Mouse (Mus musculus): ENCODE data around the gene Arxes1.
"Not testable (repeated sequence)": the region's sequence is repeated elsewhere in the genome, so short reads cannot be mapped to it uniquely, and the experiment has no call there.

Arxes1 gene
- long read RNA-seq, experiment 1, partial matches to known transcripts: 0 of 1 reads
- long read RNA-seq, experiment 1, other reads (novel, unspliced or antisense): 0 of 1 reads
- long read RNA-seq, experiment 2, partial matches to known transcripts: 0 of 1 reads
- long read RNA-seq, experiment 2, other reads (novel, unspliced or antisense): 0 of 1 reads

GRCm38 (mm10) chrX:136032799-136033763 is at the start of gene Arxes1:
Gene Arxes1 (plus strand): TSS chrX:136033367.
- intact Hi-C loops (cut with DNase I): not testable (repeated sequence)

- intact Hi-C loops (cut with DNase I): no loop called here
Measured at GRCm38 (mm10) chrX:135984539-135985260, 48.5 kb upstream of the Arxes1 start.

- intact Hi-C loops (cut with DNase I): no loop called here
Measured at GRCm38 (mm10) chrX:135986267-135986666, 46.9 kb upstream of the Arxes1 start.

- intact Hi-C loops (cut with DNase I): no loop called here
Measured at GRCm38 (mm10) chrX:135990661-135991060, 42.5 kb upstream of the Arxes1 start.

- intact Hi-C loops (cut with DNase I): not testable (repeated sequence)
Measured at GRCm38 (mm10) chrX:135993192-135993594, 40.0 kb upstream of the Arxes1 start.

- intact Hi-C loops (cut with DNase I): not testable (repeated sequence)
Measured at GRCm38 (mm10) chrX:135993664-135994119, 39.5 kb upstream of the Arxes1 start, which contains the start of gene Arxes2. Gene Arxes2 (plus strand): TSS chrX:135993824.

- intact Hi-C loops (cut with DNase I): no loop called here
Measured at GRCm38 (mm10) chrX:136007199-136007843, 25.8 kb upstream of the Arxes1 start.

GRCm38 (mm10) chrX:136014392-136014791 is 18.8 kb upstream of the Arxes1 start:
- intact Hi-C loops (cut with DNase I): no loop called here

GRCm38 (mm10) chrX:136030331-136030730 is 2.8 kb upstream of the Arxes1 start:
- intact Hi-C loops (cut with DNase I): no loop called here

- intact Hi-C loops (cut with DNase I): no loop called here
Measured at GRCm38 (mm10) chrX:136043726-136044125, 10.6 kb downstream of the Arxes1 start.

GRCm38 (mm10) chrX:136047528-136047927 is 14.4 kb downstream of the Arxes1 start:
- intact Hi-C loops (cut with DNase I): loop anchor here (2.0 kb wide), 1 partner anchor 61 kb away; no protein-coding TSS in a partner anchor

GRCm38 (mm10) chrX:136051219-136051618 is 18.1 kb downstream of the Arxes1 start:
- intact Hi-C loops (cut with DNase I): no loop called here

- intact Hi-C loops (cut with DNase I): no loop called here
Measured at GRCm38 (mm10) chrX:136060698-136061097, 27.5 kb downstream of the Arxes1 start.

- intact Hi-C loops (cut with DNase I): not testable (repeated sequence)
Measured at GRCm38 (mm10) chrX:136067201-136067991, 34.2 kb downstream of the Arxes1 start.

GRCm38 (mm10) chrX:136068020-136068419 is 34.9 kb downstream of the Arxes1 start, which contains the start of gene Bex2:
Gene Bex2 (minus strand): TSS chrX:136068236.
- intact Hi-C loops (cut with DNase I): not testable (repeated sequence)
